Mouse (Mus musculus) CD4-positive, CD25-positive, alpha-beta regulatory T cell, adult 4 months (primary cell): ENCODE measurements around the gene Sptan1. TPM values are rescaled to one million over a fixed set of nuclear protein-coding genes. Genes with fewer than 3 reads are reported as not detected.

Source experiments
- ATAC-seq: one replicate; pipeline ENCODE4 v1.8.0; 2017
- polyA plus RNA-seq, 2 experiments: library from polyadenylated mRNA; unstranded; fragments of 100-300 nt; shearing (Covaris generic); gene quantifications; one replicate each; pipeline ENCODE4 v1.2.1; 2017

The Sptan1 gene
- polyA plus RNA-seq, 2 experiments from 2014 or later = 70.4 to 103 TPM

GRCm38 (mm10) chr2:30062249-30063093, 97.1 kb downstream of the Sptan1 start:
- ATAC-seq = no peak

GRCm38 (mm10) chr2:30063235-30063634, 97.9 kb downstream of the Sptan1 start:
- ATAC-seq = no peak

- ATAC-seq = no peak
These were observed 98.4 kb downstream of the Sptan1 start for GRCm38 (mm10) chr2:30063791-30064190.

- no peak for ATAC-seq
These were observed 98.9 kb downstream of the Sptan1 start for GRCm38 (mm10) chr2:30064298-30064697.

- ATAC-seq = peak; percentile 70
These were observed 100.9 kb downstream of the Sptan1 start for GRCm38 (mm10) chr2:30066046-30066901.

GRCm38 (mm10) chr2:30067031-30067888, 101.9 kb downstream of the Sptan1 start:
- peak; percentile 8 for ATAC-seq

GRCm38 (mm10) chr2:30067962-30068361, 102.6 kb downstream of the Sptan1 start:
- ATAC-seq = no peak

GRCm38 (mm10) chr2:30072875-30073274, 107.5 kb downstream of the Sptan1 start:
- ATAC-seq = no peak

GRCm38 (mm10) chr2:30073285-30073684, 107.9 kb downstream of the Sptan1 start:
- no peak for ATAC-seq

- ATAC-seq = no peak
These were observed 110.3 kb downstream of the Sptan1 start for GRCm38 (mm10) chr2:30075625-30076024.

- ATAC-seq = no peak
These were observed 111.1 kb downstream of the Sptan1 start for GRCm38 (mm10) chr2:30076439-30076838.

- no peak for ATAC-seq
These were observed 111.6 kb downstream of the Sptan1 start for GRCm38 (mm10) chr2:30076959-30077358.

GRCm38 (mm10) chr2:30077502-30078348, 112.4 kb downstream of the Sptan1 start, which contains the start of gene Pkn3:
TSS of gene Pkn3 (plus strand) at chr2:30077684.
- ATAC-seq = peak; percentile 84

- peak; percentile 21 for ATAC-seq
These were observed 113.0 kb downstream of the Sptan1 start for GRCm38 (mm10) chr2:30078349-30078712.

GRCm38 (mm10) chr2:30078760-30079159, 113.4 kb downstream of the Sptan1 start:
- no peak for ATAC-seq

GRCm38 (mm10) chr2:30080181-30080800, 114.9 kb downstream of the Sptan1 start:
- ATAC-seq = no peak

Other genes with a start within 250 kb of the Sptan1 start
- under 1 TPM in 1 of 2 experiments, not detected in 1; 0.30 TPM for gene Gm13420, start 213.9 kb upstream of the Sptan1 start, polyA plus RNA-seq
- gene Gm13547, start 206.2 kb upstream of the Sptan1 start, polyA plus RNA-seq = not detected
- gene Coq4, start 178.1 kb upstream of the Sptan1 start, polyA plus RNA-seq = 10 to 100 TPM in 1 of 2 experiments, 1 to 10 TPM in 1; 5.0 to 11.6 TPM
- 10 to 100 TPM; 20.3 to 34.2 TPM for gene Trub2, start 177.1 kb upstream of the Sptan1 start, polyA plus RNA-seq
- 1 to 10 TPM; 1.1 to 1.8 TPM for gene Slc27a4, start 162.9 kb upstream of the Sptan1 start, polyA plus RNA-seq
- 10 to 100 TPM; 21.1 to 25.3 TPM for gene Urm1, start 145.5 kb upstream of the Sptan1 start, polyA plus RNA-seq
- gene Cercam, start 96.4 kb upstream of the Sptan1 start, polyA plus RNA-seq = under 1 TPM; 0.20 to 0.87 TPM
- gene Odf2, start 76.3 kb upstream of the Sptan1 start, polyA plus RNA-seq = 10 to 100 TPM; 47.1 to 62.9 TPM
- gene Gle1, start 30.1 kb upstream of the Sptan1 start, polyA plus RNA-seq = 10 to 100 TPM; 61.6 to 82.4 TPM
- 1 to 10 TPM; 1.5 to 2.0 TPM for gene Wdr34, start 83.3 kb downstream of the Sptan1 start, polyA plus RNA-seq
- 100 to 1,000 TPM; 362 to 387 TPM for gene Set, start 91.8 kb downstream of the Sptan1 start, polyA plus RNA-seq
- gene Pkn3, start 112.1 kb downstream of the Sptan1 start, polyA plus RNA-seq = under 1 TPM; 0.16 to 0.48 TPM
- gene Zdhhc12, start 128.1 kb downstream of the Sptan1 start, polyA plus RNA-seq = 10 to 100 TPM; 32.3 to 44.9 TPM
- gene Zer1, start 159.0 kb downstream of the Sptan1 start, polyA plus RNA-seq = 10 to 100 TPM; 18.5 to 25.5 TPM
- gene Tbc1d13, start 168.2 kb downstream of the Sptan1 start, polyA plus RNA-seq = 10 to 100 TPM; 10.9 to 11.3 TPM
- 1 to 10 TPM; 1.3 to 2.5 TPM for gene Endog, start 205.9 kb downstream of the Sptan1 start, polyA plus RNA-seq
- 10 to 100 TPM; 30.2 to 50.9 TPM for gene Spout1, start 212.9 kb downstream of the Sptan1 start, polyA plus RNA-seq
- gene Kyat1, start 240.3 kb downstream of the Sptan1 start, polyA plus RNA-seq = 10 to 100 TPM in 1 of 2 experiments, 1 to 10 TPM in 1; 9.9 to 13.4 TPM